Mouse (Mus musculus): ENCODE data around the gene Vamp2. TPM values are rescaled to one million over a fixed set of nuclear protein-coding genes. Genes with fewer than 3 reads are reported as not detected.

The Vamp2 gene
- total RNA-seq, 2 experiments from 2014 or later: 80.2 to 84.6 TPM

- peak; percentile 46 for DNase-seq
These were observed 45.8 kb downstream of the Vamp2 start for GRCm38 (mm10) chr11:69133923-69134621.

GRCm38 (mm10) chr11:69134622-69134968, 46.3 kb downstream of the Vamp2 start:
- no peak for DNase-seq

GRCm38 (mm10) chr11:69135361-69135760, 47.1 kb downstream of the Vamp2 start:
- DNase-seq: no peak

Other genes with a start within 250 kb of the Vamp2 start
- 10 to 100 TPM; 57.9 to 66.3 TPM for gene Ndel1, start 216.6 kb upstream of the Vamp2 start, total RNA-seq (2021)
- under 1 TPM; 0.21 to 0.32 TPM for gene Rnf222, start 199.9 kb upstream of the Vamp2 start, total RNA-seq (2021)
- gene Rpl26, start 186.9 kb upstream of the Vamp2 start, total RNA-seq (2021): 100 to 1,000 TPM; 896 to 908 TPM
- gene Odf4, start 161.4 kb upstream of the Vamp2 start, total RNA-seq (2021): not detected
- 10 to 100 TPM; 32.1 to 36.8 TPM for gene Arhgef15, start 131.0 kb upstream of the Vamp2 start, total RNA-seq (2021)
- 1 to 10 TPM in 1 of 2 experiments, under 1 TPM in 1; 0.91 to 1.4 TPM for gene Slc25a35, start 120.4 kb upstream of the Vamp2 start, total RNA-seq (2021)
- gene Rangrf, start 113.3 kb upstream of the Vamp2 start, total RNA-seq (2021): 10 to 100 TPM; 41.0 to 44.7 TPM
- 10 to 100 TPM; 14.3 to 14.5 TPM for gene Pfas, start 80.0 kb upstream of the Vamp2 start, total RNA-seq (2021)
- 10 to 100 TPM; 36.8 to 37.7 TPM for gene Ctc1, start 72.6 kb upstream of the Vamp2 start, total RNA-seq (2021)
- 10 to 100 TPM; 38.0 to 43.3 TPM for gene Aurkb, start 42.8 kb upstream of the Vamp2 start, total RNA-seq (2021)
- 10 to 100 TPM; 13.8 to 14.3 TPM for gene Borcs6, start 28.8 kb upstream of the Vamp2 start, total RNA-seq (2021)
- 1 to 10 TPM; 6.7 to 8.6 TPM for gene Tmem107, start 17.7 kb upstream of the Vamp2 start, total RNA-seq (2021)
- 10 to 100 TPM; 42.6 to 55.6 TPM for gene Per1, start 6.7 kb downstream of the Vamp2 start, total RNA-seq (2021)
- gene Hes7, start 31.9 kb downstream of the Vamp2 start, total RNA-seq (2021): under 1 TPM; 0.23 to 0.29 TPM
- under 1 TPM; 0.29 to 0.65 TPM for gene 9130213A22Rik, start 34.1 kb downstream of the Vamp2 start, total RNA-seq (2021)
- gene Aloxe3, start 37.4 kb downstream of the Vamp2 start, total RNA-seq (2021): under 1 TPM in 1 of 2 experiments, not detected in 1; 0.45 TPM
- not detected for gene Alox12b, start 68.5 kb downstream of the Vamp2 start, total RNA-seq (2021)
- gene Alox8, start 109.4 kb downstream of the Vamp2 start, total RNA-seq (2021): 1 to 10 TPM; 3.8 to 5.0 TPM
- gene Gucy2e, start 148.5 kb downstream of the Vamp2 start, total RNA-seq (2021): under 1 TPM; 0.09 to 0.12 TPM
- 10 to 100 TPM; 14.8 to 17.9 TPM for gene Cntrob, start 235.3 kb downstream of the Vamp2 start, total RNA-seq (2021)
- 10 to 100 TPM; 81.6 to 86.4 TPM for gene Trappc1, start 235.5 kb downstream of the Vamp2 start, total RNA-seq (2021)
- 1 to 10 TPM; 1.5 to 2.1 TPM for gene Kcnab3, start 237.8 kb downstream of the Vamp2 start, total RNA-seq (2021)